Mouse (Mus musculus): ENCODE measurements around the gene Dnah1.

DNA sequence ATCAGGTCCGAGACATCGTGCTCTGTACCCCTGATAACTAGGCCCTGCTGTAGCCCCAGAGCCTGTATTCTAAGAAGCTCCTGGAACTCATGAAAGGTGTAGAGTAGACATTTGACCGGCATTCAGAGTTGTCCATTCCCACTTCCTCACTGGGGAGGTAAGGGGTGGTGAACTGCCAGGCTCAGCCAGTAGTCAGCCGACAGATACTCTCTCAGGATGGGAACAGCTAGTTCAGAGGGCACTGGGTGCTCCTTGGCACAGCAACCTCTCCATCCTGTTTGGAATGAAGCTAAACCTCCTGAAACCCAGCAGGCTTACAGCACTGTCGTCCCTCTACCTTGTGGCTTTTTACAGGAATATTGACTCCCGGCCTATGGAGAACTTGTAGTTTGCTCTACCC, 111.8 kb downstream of the Dnah1 start:
- TF ChIP-seq POLR2A (IDR thresholded peaks at IDR 0.05; ENCODE audit: insufficient read depth, low read length) (no peak), EP300 (IDR thresholded peaks at IDR 0.05; ENCODE audit: insufficient read depth, low read depth, low read length) (no peak), CTCF (IDR thresholded peaks at IDR 0.05; ENCODE audit: low read depth, low read length) (no peak)
